Mouse (Mus musculus): ENCODE measurements around the gene Lrig2. TPM values are rescaled to one million over a fixed set of nuclear protein-coding genes. Genes with fewer than 3 reads are reported as not detected.

Lrig2 gene
- total RNA-seq, 2 experiments from 2014 or later = 9.8 to 10.7 TPM

DNA sequence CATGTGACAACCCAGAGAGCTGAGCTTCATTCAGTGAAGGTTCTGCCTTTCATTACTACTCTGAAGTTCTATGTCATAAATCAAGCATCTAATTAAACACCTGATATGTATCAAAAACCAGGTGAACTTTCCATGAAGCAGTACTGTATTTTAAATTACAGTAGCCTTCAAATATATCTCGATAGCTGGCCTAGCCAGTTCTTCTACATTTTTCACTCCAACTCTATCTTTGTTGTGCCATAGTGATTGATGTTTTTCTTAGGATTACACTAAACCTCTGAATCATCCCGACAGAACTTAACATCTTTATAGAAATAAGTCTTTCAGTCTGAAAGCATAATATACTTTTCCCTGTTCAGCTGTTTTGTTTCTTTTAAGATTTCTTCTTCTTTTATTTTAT lies 2.8 kb upstream of the Lrig2 start:
- no peak for DNase-seq (ENCODE audit: low spot score)
- intact Hi-C loops (cut with DNase I) = loop anchor here (10.0 kb wide), 1 partner anchor 130 kb away; no protein-coding TSS in a partner anchor

DNA sequence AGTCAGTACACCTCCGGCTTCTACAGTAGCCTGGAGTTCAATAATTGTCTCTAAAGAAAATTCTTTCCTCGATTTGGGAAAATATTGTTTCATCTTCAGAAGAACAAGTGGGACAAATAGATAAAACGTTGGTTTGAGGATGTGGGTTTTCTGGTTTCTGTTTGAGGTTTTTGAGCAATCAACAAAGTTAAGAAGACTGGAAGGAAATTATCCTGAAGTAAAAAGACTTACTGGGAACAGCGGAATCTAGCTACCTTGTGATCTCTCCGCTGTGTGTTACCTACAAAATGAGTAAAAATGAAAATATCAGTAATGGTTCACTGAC lies 668 bp upstream of the Lrig2 start:
- intact Hi-C loops (cut with DNase I) = loop anchor here (10.0 kb wide), 1 partner anchor 132 kb away; no protein-coding TSS in a partner anchor
- no peak for DNase-seq (ENCODE audit: low spot score)

DNA sequence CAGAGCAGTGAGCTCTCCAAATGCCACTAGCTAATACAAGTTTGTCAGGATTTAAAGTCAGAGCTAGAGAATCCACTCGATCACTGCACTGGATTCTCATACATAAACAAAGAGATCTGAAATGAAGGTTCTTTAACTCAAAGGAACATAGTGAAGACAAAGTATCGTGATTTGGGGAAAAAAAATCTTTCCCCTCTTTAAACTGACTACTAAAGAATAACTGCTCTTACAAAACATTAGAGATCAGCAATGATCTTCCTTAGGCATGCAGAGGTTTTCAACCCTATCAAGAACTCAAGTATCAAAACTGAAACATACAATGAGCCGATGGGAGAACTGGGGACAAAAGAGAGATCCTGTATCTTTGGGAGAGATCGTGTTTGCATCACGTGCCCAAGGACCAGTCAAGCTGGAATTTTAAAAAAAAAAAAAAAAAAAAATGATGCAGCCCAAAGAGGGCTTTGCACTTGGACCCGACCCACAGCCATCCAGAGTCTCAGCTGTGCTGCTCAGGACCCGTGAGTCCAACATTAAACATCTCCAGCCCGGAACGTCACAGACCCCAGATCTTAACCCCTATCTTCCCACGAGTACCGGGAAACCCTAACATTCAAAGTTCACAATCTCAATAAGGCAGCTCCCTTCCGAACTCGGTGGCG lies 818 bp downstream of the Lrig2 start:
- intact Hi-C loops (cut with DNase I) = loop anchor here (10.0 kb wide), 1 partner anchor 134 kb away; no protein-coding TSS in a partner anchor

DNA sequence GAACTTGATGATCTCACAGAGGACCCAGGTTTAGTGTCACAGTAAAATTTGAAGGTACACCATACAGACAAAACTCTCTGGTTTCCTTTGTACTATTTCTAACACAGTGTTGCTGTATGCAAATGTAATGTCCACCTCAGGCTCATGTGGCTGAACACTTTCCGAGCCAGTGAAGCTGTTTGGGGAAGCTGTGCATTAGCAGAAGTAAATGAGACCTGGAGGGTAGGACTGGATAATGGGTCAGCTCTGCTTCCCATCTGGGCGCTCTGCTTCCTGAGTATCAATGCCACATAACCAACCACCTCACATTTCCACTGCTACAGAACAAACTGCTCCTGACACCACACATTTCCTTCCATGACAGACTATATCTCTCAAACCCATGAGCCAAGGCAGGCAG lies 10.1 kb downstream of the Lrig2 start:
- intact Hi-C loops (cut with DNase I) = no loop called here
- DNase-seq (ENCODE audit: low spot score) = no peak

More for the DNA sequence above, 818 bp downstream of the Lrig2 start:
- no peak for DNase-seq (ENCODE audit: low spot score)

GRCm38 (mm10) chr3:104500881-104501280 lies 10.8 kb downstream of the Lrig2 start:
- intact Hi-C loops (cut with DNase I) = no loop called here

DNA sequence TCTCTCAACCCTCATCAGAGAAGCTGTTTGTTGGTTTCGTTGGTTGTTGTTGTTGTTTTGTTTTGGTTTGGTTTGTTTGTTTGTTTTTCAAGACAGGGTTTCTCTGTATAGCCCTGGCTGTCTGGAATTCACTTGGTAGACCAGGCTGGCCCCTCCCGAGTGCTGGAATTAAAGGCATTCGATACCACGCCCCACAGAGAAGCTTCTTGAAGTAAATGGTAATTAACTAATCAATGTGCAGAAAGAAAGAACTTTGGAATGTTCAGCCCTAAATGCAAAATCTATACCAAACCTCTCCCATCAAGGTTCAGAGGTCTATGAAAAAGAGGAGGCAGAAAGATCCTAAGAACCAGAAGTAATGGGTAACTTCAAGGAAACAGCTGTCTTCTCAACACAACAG lies 15.5 kb downstream of the Lrig2 start:
- no peak for DNase-seq (ENCODE audit: low spot score)
- intact Hi-C loops (cut with DNase I) = no loop called here

More at GRCm38 (mm10) chr3:104500881-104501280, 10.8 kb downstream of the Lrig2 start:
- DNase-seq (ENCODE audit: low spot score) = no peak

DNA sequence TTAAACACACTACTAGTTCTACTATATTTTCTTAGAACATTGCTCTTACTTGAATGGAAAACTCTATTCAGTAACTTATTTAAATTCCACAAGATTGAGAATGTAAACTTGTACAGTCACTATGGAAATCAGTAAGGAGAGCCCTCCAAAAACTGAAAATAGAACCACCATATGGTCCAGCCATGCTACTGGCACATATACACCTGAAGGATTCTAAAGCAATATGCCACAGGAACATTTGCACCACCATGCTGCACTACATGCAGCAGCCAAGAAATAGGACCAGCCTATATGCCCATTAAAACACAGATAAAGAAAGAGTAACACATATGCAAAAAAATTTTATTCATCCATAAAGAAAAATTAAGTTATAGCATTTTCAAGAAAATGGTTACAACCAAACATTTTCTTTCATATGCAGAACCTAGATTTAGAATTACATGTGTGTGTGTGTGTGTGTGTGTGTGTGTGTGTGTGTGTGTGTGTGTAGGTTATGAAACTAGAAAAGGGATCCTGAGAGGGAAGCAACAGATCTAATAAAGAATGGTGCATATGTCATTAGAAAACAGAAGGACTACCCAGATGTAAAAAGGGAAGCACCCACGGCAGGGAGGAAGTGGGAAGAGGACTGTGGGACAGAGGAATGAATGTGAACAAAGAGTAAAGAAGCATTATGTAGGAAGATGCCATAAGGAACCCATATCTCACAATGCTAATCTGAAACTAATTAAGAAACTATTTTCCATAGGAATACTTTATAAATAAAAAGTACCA lies 30.6 kb downstream of the Lrig2 start:
- intact Hi-C loops (cut with DNase I) = no loop called here
- no peak for DNase-seq (ENCODE audit: low spot score)

DNA sequence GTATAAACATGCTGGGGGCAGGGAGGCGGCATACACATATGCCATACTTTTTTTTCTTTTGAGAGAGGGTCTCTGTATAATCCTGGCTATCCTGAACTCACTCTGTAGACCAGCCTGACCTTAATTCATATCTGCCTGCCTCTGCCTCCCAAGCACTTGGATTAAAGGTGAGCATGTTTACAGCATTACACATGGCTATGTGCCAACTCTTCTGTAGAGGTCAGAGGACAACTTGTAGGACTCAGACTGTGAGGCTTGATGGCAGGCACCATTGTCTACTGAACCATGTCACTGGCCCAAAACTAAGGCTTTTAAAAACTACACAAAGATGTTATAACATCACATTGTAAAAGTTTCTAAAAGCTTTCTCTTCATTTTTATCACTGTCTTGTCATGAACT lies 33.7 kb downstream of the Lrig2 start:
- no peak for DNase-seq (ENCODE audit: low spot score)
- intact Hi-C loops (cut with DNase I) = no loop called here

GRCm38 (mm10) chr3:104469421-104469820 lies 42.3 kb downstream of the Lrig2 start:
- DNase-seq (ENCODE audit: low spot score) = no peak
- intact Hi-C loops (cut with DNase I) = no loop called here

DNA sequence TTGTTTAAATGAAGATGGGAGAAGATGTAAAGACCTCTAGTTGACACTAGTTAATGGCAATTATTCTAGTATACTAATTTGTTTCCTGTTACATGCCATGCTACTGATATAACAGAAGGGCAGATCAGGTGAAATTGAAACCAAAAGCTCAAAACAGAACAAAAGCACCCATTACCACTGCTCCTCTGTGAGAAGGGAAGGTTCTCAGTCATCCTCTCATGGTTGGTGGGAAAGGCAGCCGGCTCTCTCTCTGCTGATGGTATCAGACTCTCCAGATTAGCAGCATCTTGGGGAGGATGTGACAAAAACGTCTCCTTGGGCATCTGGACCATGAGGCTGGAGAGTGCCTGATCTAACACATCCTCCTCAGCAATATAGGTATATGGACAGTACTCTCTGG lies 50.5 kb downstream of the Lrig2 start:
- intact Hi-C loops (cut with DNase I) = no loop called here
- DNase-seq (ENCODE audit: low spot score) = no peak

GRCm38 (mm10) chr3:104458588-104458987 lies 53.1 kb downstream of the Lrig2 start:
- intact Hi-C loops (cut with DNase I) = no loop called here
- DNase-seq (ENCODE audit: low spot score) = no peak

- no peak for DNase-seq (ENCODE audit: low spot score)
- intact Hi-C loops (cut with DNase I) = no loop called here
These were observed 56.0 kb downstream of the Lrig2 start for GRCm38 (mm10) chr3:104455506-104456275.

DNA sequence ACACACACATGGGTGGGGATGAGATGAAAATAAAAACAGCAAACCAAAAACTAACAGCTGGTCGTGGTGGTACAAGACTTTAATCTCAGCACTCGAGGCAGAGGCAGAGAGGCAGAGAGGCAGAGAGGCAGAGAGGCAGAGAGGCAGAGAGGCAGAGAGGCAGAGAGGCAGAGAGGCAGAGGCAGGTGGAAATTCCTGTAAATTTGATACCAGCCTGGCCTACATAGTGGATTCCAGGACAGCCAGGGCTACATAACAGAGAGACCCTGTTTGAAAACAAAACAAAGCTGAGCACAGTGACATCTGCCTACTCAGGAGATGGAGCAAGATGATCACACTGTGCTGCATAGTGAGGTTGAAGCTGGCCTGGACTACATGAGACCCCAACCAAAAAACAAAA lies 64.5 kb downstream of the Lrig2 start:
- no peak for DNase-seq (ENCODE audit: low spot score)
- intact Hi-C loops (cut with DNase I) = loop anchor here (5.0 kb wide), 1 partner anchor 235 kb away; no protein-coding TSS in a partner anchor

DNA sequence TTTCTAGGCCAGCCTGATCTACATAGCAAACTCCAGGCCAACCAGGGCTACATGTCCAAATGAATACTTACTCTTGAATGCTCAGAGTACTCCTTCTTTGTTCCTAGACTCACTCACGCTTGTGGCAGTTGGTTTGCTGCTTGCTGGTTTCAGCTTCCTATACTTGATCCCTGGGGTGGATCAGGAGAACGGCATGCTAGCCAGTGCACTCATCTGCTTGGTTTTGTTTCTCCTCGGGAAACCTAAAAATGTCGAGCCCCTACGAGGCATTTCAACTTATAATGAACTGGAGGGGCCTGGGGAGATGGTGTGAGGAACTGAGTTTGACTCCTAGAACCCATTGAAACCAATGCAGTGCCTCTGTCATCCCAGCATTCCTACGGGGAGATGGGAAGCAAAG lies 65.0 kb downstream of the Lrig2 start:
- DNase-seq (ENCODE audit: low spot score) = no peak
- intact Hi-C loops (cut with DNase I) = loop anchor here (5.0 kb wide), 1 partner anchor 236 kb away; no protein-coding TSS in a partner anchor

DNA sequence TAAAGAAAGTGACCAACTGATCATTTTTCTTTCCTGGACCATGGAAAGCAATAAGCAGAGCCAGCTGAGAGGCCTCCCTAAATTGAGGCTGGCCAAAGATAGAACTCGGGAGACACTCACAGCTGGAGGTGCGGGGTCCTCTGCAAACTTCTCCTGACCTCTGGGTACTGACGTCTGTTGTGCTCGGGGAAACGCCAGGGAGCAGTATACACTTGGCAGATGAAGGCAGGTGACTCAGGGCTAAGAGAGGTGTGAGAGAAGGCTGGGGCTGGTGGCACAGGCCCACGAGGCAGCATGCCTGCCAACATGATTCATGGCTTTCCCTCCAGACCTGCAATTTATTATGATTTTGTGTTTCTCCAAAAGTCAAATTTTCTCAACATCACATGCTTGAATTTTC lies 66.1 kb downstream of the Lrig2 start:
- no peak for DNase-seq (ENCODE audit: low spot score)

GRCm38 (mm10) chr3:104444946-104445460 lies 66.7 kb downstream of the Lrig2 start:
- DNase-seq (ENCODE audit: low spot score) = no peak
- intact Hi-C loops (cut with DNase I) = loop anchor here (5.0 kb wide), 7 partner anchors 123 to 528 kb away; partner anchors contain the start of gene Magi3

More for the DNA sequence above, 66.1 kb downstream of the Lrig2 start:
- intact Hi-C loops (cut with DNase I) = loop anchor here (5.0 kb wide), 1 partner anchor 237 kb away; no protein-coding TSS in a partner anchor

DNA sequence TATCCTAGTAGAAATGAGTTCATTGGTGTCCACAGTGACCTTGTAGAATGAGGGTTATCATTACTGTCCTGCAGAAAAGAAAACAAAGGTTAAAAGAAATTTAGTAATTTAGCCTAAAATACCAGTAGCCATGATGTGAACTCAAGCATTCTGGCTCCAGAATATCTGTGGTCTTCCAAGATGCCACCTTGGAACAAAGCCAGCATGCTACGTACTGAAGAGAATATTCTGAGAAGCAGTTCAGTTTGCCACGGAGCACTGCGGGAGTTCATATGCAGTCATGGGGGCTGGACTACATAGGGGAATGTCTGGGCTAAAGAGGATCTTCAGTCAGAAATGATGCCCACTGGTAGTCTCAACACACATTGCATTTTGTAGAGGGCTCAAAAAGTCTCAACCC lies 67.6 kb downstream of the Lrig2 start:
- DNase-seq (ENCODE audit: low spot score) = no peak
- intact Hi-C loops (cut with DNase I) = loop anchor here (5.0 kb wide), 6 partner anchors 122 to 527 kb away; partner anchors contain the start of gene Magi3

- intact Hi-C loops (cut with DNase I) = loop anchor here (5.0 kb wide), 6 partner anchors 120 to 525 kb away; partner anchors contain the start of gene Magi3
These were observed 69.4 kb downstream of the Lrig2 start for GRCm38 (mm10) chr3:104442357-104442756.

DNA sequence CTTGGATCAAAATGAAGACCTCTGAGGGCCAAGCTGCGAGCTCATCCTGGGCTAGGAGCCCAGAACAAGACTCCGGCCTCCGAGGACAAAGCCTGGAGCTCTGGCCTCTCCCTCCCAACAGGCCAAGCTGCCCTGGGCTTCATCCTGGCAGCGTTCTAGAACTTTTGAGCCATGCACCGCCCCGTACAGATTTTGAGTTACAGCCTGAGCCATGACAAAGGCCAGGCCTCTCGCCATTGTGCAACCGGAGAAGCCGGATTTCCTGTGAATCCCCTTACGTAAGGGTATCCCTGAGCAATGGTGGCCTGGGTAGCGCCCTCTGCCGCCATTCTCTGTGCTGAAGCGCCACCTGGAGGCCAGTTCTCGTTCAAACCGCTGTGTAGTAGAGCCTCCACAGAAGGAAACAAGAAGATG lies 69.8 kb downstream of the Lrig2 start:
- intact Hi-C loops (cut with DNase I) = loop anchor here (5.0 kb wide), 6 partner anchors 120 to 525 kb away; partner anchors contain the start of gene Magi3

More at GRCm38 (mm10) chr3:104442357-104442756, 69.4 kb downstream of the Lrig2 start:
- no peak for DNase-seq (ENCODE audit: low spot score)

GRCm38 (mm10) chr3:104441435-104441834 lies 70.3 kb downstream of the Lrig2 start:
- DNase-seq (ENCODE audit: low spot score) = peak; percentile 17
- intact Hi-C loops (cut with DNase I) = loop anchor here (5.0 kb wide), 6 partner anchors 119 to 524 kb away; partner anchors contain the start of gene Magi3

More for the DNA sequence above, 69.8 kb downstream of the Lrig2 start:
- DNase-seq (ENCODE audit: low spot score) = peak; percentile 95

Data from heart, postnatal 25 days (tissue).